Mouse (Mus musculus) intestine, postnatal 0 days (tissue): Measurements from ENCODE around the gene Lurap1. TPM values are rescaled to one million over a fixed set of nuclear protein-coding genes. Genes with fewer than 3 reads are reported as not detected.

ENCODE experiments used
- ATAC-seq: fragments of 200-750 bp; cut with Nextera tagmentation; 2 replicates; pipeline ENCODE4 v1.8.0; 2017; ENCODE audit warnings: mild to moderate bottlenecking, moderate TSS enrichment, moderate library complexity
- H3K27ac ChIP-seq: fragments of 300-500 bp; sonication (generic); 2 replicates; pipeline ENCODE4 v1.5.1; 2014; ENCODE audit warnings: mild to moderate bottlenecking, low read depth, low read length, moderate library complexity
- H3K27me3 ChIP-seq: fragments of 300-500 bp; sonication (generic); replicated peaks from 2 replicates; pipeline ENCODE4 v1.6.1; 2014; ENCODE audit warnings: low read length, mixed read lengths; ENCODE audit not compliant: control insufficient read depth, insufficient read depth
- H3K36me3 ChIP-seq: fragments of 300-500 bp; sonication (generic); 2 replicates; pipeline ENCODE4 v1.6.1; 2014; ENCODE audit warnings: mild to moderate bottlenecking, moderate library complexity; ENCODE audit not compliant: control insufficient read depth, insufficient read depth
- H3K4me1 ChIP-seq: fragments of 300-500 bp; sonication (generic); replicated peaks from 2 replicates; pipeline ENCODE4 v1.6.1; 2014; ENCODE audit warnings: antibody characterized with exemption, low read length, mixed read lengths; ENCODE audit not compliant: control insufficient read depth, insufficient read depth
- H3K4me2 ChIP-seq: fragments of 300-500 bp; sonication (generic); replicated peaks from 2 replicates; pipeline ENCODE4 v1.6.1; 2014; ENCODE audit warnings: low read depth, mild to moderate bottlenecking, moderate library complexity
- H3K4me3 ChIP-seq: fragments of 300-500 bp; sonication (generic); 2 replicates; pipeline ENCODE4 v1.5.1; 2014; ENCODE audit warnings: low read depth, low read length
- H3K9ac ChIP-seq: fragments of 300-500 bp; sonication (generic); 2 replicates; pipeline ENCODE4 v1.6.1; 2014; ENCODE audit warnings: mild to moderate bottlenecking, low read depth, low read length
- H3K9me3 ChIP-seq: fragments of 300-500 bp; sonication (generic); 2 replicates; pipeline ENCODE4 v1.6.1; 2016; ENCODE audit warnings: mixed run types; ENCODE audit not compliant: control insufficient read depth
- CTCF ChIP-seq: sonication (generic); IDR thresholded peaks from 2 replicates; pipeline ENCODE4 v1.5.1; 2016; ENCODE audit warnings: low read depth, mild to moderate bottlenecking, control low read depth, antibody characterized with exemption, moderate library complexity
- WGBS: fragments of 180-500 bp; shearing (Covaris S2); extraction: QIAGEN DNeasy Blood & Tissue Kit; methylation state at CpG from one replicate; pipeline ENCODE4 v1.1.7; 2014; 5-methylcytosine and 5-hydroxymethylcytosine counted together
- polyA plus RNA-seq: library from polyadenylated mRNA; unstranded; fragments of >200 nt; fragmentation: Nextera tagmentation; extraction: Ambion mirVana; gene quantifications from 2 replicates; pipeline ENCODE4 v1.2.1, GENCODE M21; 2015

Gene Lurap1
- polyA plus RNA-seq, 1 experiment from 2014 or later: 0.56 TPM

DNA sequence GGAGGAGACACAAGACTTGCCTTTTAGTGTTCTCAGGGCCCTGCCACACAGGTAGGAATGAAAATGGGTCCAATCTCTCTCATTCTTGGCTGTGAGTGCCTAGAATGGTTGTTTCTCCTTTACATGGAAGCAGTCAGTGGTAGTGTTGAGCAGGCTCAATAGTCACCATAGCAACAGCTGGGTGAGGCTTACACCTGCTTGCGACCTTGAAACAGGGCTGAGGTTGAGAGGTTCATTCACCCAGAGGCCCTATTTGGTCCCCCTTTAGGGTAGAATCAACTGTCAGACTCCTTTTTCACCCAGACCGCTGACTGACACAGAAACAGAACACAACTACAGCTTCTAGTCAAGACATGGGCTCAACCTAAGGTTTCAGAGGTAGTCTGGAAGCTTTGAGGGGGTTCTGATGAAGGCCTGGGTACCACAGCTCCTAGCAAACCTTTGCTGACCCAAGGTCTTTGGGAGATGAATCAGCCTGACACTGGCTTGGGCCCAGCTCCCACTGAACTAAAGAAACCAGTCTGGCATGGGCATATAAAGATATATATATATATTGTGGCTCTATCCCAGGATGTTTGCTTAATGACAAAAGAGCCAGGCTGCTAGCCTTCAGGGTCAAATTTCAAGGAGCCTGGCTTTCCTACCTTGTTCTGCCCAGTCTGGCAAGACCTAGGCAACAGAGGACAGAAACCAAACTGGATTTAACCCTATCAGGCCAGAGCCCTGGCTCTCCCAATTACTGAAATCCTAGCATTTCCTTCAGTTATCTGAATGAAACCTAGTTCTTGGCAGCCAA lies 13.8 kb upstream of the Lurap1 start:
- Histone ChIP-seq H3K9ac (no peak overlapping the region), H3K4me2 (peak overlapping the region; percentile 35), H3K4me3 (0 out of 2 replicates have a peak overlapping the region, but pooled peaks have one; percentile 2), H3K27ac (peak overlapping the region; percentile 62), H3K36me3 (no peaks in the 10 kb centered on the region), H3K4me1 (no peaks in the 10 kb centered on the region; the same call in 1 of the 2 replicates), H3K9me3 (no peaks in the 10 kb centered on the region), H3K27me3 (no peaks in the 10 kb centered on the region)
- no peak for TF ChIP-seq CTCF
- 45% methylated on average over 2 of the region's 2 CpGs for WGBS
- ATAC-seq: peak; percentile 53

DNA sequence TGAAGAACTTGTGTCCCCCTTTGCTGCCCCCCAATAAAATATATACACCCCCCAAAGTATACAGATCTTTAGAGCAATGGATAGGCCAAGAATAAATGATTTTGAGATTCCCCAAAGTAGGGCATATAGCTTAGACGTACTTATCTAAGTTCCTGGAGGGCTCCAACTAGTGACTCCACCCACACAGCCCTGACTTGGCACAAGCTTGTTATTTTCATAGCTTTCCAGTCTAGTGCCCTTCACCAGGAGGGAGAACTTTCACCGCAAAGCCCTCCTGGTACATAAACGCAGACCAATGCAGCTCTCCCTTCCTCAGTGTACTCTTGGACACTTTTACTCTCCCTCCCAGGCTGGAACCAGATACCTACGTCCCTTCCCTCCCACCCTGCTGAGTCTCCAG lies 11.0 kb upstream of the Lurap1 start:
- Histone ChIP-seq H3K36me3 (peaks cover 20% of the 10 kb centered on the region), H3K9ac (no peak overlapping the region), H3K27ac (no peak overlapping the region), H3K9me3 (no peaks in the 10 kb centered on the region), H3K4me2 (no peak overlapping the region), H3K4me3 (no peak overlapping the region), H3K27me3 (no peaks in the 10 kb centered on the region), H3K4me1 (no peaks in the 10 kb centered on the region; the same call in 1 of the 2 replicates)
- ATAC-seq: no peak
- WGBS: 73% methylated on average over 4 of the region's 4 CpGs
- TF ChIP-seq CTCF: no peak

DNA sequence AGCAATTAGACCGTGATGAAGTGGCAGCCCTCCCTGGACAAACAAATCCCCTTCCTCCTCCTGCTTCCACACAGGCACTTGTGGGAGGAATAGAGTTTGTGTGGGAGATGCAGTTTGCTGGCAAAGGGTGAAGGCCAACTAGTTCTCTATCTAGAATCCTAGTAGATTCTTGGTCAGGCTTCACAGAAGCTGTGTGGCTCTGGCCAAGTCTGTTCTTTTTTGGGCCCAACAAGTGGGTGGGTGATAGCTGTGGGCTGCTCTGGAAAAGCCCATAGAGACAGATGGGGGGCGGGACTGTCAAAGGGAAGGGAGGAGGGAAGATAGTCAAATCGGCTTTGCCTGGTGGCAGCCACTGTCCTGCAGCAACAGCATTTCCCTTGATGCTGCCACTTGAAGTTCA lies 9.6 kb upstream of the Lurap1 start:
- no peak overlapping the region for H3K9ac ChIP-seq
- H3K27ac ChIP-seq: no peak overlapping the region
- no peak for ATAC-seq
- H3K9me3 ChIP-seq: no peaks in the 10 kb centered on the region
- H3K4me1 ChIP-seq: no peaks in the 10 kb centered on the region; the same call in 1 of the 2 replicates
- WGBS: 69% methylated on average over 3 of the region's 3 CpGs
- no peak overlapping the region for H3K4me3 ChIP-seq
- H3K4me2 ChIP-seq: no peak overlapping the region
- H3K36me3 ChIP-seq: peaks cover 27% of the 10 kb centered on the region
- no peaks in the 10 kb centered on the region for H3K27me3 ChIP-seq
- TF ChIP-seq CTCF: no peak

- Histone ChIP-seq H3K27ac (no peak overlapping the region), H3K27me3 (no peaks in the 10 kb centered on the region), H3K4me3 (no peak overlapping the region), H3K9me3 (no peaks in the 10 kb centered on the region), H3K4me1 (no peaks in the 10 kb centered on the region), H3K36me3 (peaks cover 36% of the 10 kb centered on the region), H3K4me2 (no peak overlapping the region), H3K9ac (no peak overlapping the region)
- peak; percentile 72 for TF ChIP-seq CTCF
- ATAC-seq: no peak
- WGBS: 72% methylated on average over 3 of the region's 3 CpGs
These were observed 8.8 kb upstream of the Lurap1 start for GRCm38 (mm10) chr4:116159912-116160311.

GRCm38 (mm10) chr4:116157882-116158281 lies 6.7 kb upstream of the Lurap1 start:
- H3K27me3 ChIP-seq: no peaks in the 10 kb centered on the region
- no peak for ATAC-seq
- no peaks in the 10 kb centered on the region for H3K9me3 ChIP-seq
- TF ChIP-seq CTCF: no peak
- H3K27ac ChIP-seq: no peak overlapping the region
- 84% methylated on average over 2 of the region's 2 CpGs for WGBS
- no peak overlapping the region for H3K9ac ChIP-seq
- H3K4me1 ChIP-seq: no peaks in the 10 kb centered on the region
- peaks cover 56% of the 10 kb centered on the region for H3K36me3 ChIP-seq
- no peak overlapping the region for H3K4me3 ChIP-seq
- H3K4me2 ChIP-seq: no peak overlapping the region

GRCm38 (mm10) chr4:116152702-116153101 lies 1.6 kb upstream of the Lurap1 start:
- no peak for TF ChIP-seq CTCF
- no peak overlapping the region for H3K4me3 ChIP-seq
- H3K4me1 ChIP-seq: no peaks in the 10 kb centered on the region
- H3K9me3 ChIP-seq: no peaks in the 10 kb centered on the region
- 0 out of 2 replicates have a peak overlapping the region, but pooled peaks have one; percentile 4 for H3K27ac ChIP-seq
- no peak overlapping the region for H3K9ac ChIP-seq
- H3K27me3 ChIP-seq: no peaks in the 10 kb centered on the region
- no peak overlapping the region for H3K4me2 ChIP-seq
- H3K36me3 ChIP-seq: peaks cover 49% of the 10 kb centered on the region
- 94% methylated on average over 15 of the region's 15 CpGs for WGBS
- ATAC-seq: no peak
